Mouse (Mus musculus): Measurements from ENCODE around the gene Slc9a6.

DNA sequence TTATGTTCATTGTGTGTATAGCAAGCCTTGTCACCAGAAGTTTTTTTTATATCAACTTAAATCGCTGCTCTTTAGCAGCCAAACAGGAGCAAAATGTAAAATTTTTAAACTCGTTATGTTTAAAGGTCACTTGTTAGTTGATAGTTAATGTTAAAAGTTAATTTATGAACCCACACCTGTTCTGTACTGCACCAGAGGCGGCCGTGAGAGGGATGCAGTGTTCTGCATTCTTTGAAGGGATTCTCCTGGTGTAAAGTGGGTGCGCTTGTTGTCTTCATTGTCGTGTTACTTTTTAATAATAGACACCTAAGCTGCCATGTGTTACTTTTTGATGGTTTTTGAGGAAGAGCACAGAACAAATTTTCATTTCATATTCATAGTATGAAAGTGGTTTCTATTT, 52.8 kb downstream of the Slc9a6 start:
- TF ChIP-seq CTCF (IDR thresholded peaks at IDR 0.05; ENCODE audit: extremely low read depth, insufficient read length, insufficient replicate concordance, low read depth, low read length) (no peak), POLR2A (IDR thresholded peaks at IDR 0.05; ENCODE audit: low read depth, low read length) (no peak)

All from small intestine, adult 2 months (tissue).